Mouse (Mus musculus) right cerebral cortex, adult 2 months (tissue): ENCODE data around the gene Scgn.

Experiments
- DNase-seq, 2 experiments: peaks; one replicate each; pipeline ENCODE4 v3.0.0; 2021 to 2022; ENCODE audit warnings: low spot score in 2 of 2

Gene Scgn

DNA sequence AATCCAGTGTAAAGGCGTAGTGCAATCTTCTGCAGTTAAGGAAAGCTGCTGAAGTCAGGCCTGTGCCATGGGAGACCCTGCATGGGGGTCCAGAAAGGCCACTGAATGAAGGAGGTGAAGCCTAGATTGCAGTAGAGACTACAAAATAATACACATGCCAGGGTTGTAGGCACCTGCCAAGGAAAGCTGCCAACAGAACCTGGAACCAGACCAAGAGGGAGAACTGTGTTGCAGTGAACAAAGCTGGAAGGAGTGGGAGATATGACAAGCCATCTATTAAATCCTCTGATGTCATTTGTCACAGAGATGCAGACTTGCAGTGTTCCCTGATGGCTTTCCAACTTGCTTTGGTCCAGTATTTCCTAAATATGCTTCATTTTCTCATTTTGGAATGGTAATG is 52.3 kb downstream of the Scgn start:
- peak; percentile 25 to 51 for DNase-seq

DNA sequence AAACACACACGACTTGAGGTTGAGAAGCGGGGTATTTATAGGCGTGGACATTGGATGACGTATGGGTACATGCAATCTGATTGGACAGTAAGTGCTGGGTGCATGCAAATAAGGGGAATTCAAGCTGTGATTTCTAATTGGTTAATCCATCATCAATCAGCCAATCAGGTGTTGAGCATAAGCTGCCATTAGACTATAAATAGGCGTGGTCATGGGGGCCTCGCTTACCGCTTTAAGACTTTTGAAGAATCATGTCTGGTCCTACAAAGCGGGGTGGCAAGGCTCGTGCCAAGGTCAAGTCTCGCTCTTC is 56.8 kb downstream of the Scgn start, which contains the start of gene Hist1h2aa:
Hist1h2aa (plus strand) TSS at position 252 of the 310 bp plus-strand sequence.
- no peak for DNase-seq

DNA sequence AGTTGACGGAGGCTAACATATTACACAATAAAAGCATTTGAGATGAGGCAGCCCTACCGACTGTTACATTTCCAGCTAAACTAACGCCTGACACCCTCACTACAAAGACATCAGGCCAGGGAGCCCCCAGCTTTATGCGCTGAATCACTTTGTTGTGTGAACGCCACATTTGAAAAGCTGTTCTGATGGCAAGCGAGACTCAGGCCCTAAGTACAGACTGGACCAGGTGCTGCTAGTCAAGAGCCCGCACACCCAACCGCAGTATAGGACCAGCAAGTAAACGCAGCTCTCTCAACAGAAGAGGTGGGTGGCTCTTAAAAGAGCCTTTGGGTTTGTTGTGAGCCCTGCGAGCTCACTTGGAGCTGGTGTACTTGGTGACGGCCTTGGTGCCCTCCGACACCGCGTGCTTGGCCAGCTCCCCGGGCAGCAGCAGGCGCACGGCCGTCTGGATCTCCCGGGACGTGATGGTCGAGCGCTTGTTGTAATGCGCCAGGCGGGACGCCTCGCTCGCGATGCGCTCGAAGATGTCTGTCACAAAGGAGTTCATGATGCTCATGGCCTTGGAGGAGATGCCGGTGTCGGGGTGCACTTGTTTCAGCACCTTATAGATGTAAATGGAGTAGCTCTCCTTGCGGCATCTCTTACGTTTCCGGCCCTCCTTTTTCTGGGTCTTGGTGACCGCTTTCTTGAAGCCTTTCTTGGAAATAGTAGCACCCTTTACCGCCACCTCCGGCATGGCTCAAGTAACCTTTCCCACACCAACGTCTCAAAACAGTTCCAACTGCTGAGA is 57.4 kb downstream of the Scgn start, which contains the start of gene Hist1h2ba:
Hist1h2ba (minus strand) TSS at position 736 of the 790 bp plus-strand sequence.
- DNase-seq: no peak

DNA sequence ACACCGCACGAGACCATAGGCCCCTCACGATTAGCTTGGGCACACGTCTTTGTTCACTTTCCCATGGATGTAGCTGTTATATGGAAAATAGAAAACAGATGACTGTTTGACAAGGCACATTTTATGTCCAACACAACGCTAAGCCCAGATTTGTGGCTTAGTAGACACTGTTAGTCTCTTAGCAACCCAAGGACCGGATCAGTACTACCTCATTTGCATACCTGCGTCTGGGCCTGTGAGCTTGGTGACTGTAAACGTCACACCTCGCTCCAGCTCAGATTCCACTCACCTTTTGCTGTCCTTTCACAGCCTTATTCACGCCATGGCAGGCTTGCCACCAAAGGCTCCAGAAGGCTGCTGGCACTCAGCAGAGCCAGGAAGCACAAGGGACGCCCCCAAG is 60.1 kb downstream of the Scgn start:
- no peak for DNase-seq

DNA sequence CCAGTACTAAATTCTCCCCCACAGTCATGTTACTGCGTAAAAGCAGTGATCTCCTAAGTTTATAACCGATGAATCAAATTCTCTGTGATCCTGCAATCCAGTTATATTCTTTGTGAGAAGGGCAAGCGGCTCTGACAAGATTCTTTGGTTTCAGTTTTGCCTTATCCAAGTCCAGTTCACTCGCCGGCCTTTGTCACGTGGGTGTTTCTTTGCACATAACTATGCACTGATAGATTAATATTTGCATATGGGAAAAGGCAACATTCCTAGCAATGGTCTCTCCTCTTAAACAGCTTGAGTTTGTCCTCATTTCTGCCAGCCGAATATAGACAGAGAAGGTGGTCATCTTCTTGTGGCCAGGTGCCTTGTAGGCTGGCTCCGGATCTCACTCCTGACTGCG is 60.6 kb downstream of the Scgn start:
- DNase-seq: no peak

DNA sequence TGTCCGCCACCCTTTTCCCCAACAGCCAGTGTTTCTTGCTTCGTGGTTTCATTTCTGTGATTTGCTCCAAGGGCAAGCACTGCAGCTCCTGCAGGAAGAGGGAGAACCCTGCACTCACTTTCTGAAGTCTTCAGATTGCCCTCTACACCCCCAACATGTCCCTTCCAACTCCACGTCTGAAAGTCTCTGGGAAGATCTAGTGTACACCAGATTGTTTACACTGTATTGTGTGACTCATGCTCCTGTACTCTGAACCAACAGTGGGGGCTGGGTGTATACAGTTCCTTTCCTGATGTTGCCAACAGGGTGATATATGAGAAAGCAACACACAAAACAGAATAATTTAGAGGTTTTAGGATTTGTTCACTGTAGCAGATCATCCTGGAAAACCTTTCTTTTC is 62.4 kb downstream of the Scgn start:
- peak; percentile 10 for DNase-seq

DNA sequence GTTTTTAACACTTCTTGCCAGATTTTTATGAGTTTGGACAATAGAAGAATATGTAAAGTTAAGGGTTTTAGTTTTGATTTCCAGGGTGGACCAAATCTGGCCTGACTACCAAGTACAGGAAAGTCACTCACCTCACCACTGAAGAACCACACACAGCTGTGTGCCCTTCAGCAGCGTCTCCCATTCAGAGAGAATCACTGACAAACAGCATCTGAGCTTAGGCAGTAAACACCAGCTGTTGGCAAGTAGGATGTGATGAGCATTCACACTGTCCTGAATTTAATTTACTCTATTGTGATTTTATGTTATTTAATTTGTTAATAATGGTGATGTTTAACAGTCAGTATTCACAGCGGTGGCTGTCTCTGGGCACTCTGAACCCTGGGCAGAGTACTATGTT is 65.2 kb downstream of the Scgn start:
- DNase-seq: no peak

DNA sequence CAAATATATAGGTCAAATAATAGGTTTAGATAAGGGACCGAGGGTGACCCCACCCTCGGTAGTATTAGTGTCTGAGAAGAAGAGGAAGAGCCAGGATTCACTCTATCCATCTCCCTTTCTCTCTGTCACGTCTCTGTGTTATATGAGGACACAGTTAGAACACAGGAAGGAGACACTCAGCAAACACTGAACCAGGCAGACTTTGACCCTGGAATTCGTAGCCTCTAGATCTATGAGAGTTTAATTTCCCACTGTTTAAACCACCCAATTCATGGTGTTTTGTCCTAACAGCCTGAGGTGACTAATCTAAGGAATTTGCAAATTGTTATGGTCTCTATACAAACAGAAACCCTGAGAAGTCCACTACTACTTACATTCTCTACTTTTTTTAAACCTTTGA is 73.3 kb downstream of the Scgn start:
- no peak for DNase-seq

DNA sequence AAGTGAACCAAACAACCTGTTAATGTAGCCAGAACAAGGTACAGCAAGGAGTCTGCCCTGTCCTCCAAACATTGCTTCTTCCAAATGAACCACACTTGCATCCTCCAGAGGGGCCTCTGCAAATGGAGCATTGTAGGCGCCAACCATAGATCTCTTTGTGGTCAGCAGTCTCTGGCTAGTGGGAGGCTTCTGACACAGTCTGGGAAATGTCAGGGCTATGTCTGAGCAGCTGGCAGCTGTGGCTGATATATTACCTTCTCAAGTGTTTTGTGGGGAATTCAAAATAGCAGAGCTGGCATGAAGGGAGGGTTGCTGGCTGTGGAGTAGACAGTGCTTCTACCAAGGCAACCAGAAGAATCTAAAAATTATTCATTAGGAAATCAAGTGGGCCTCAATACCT is 74.9 kb downstream of the Scgn start:
- no peak for DNase-seq

DNA sequence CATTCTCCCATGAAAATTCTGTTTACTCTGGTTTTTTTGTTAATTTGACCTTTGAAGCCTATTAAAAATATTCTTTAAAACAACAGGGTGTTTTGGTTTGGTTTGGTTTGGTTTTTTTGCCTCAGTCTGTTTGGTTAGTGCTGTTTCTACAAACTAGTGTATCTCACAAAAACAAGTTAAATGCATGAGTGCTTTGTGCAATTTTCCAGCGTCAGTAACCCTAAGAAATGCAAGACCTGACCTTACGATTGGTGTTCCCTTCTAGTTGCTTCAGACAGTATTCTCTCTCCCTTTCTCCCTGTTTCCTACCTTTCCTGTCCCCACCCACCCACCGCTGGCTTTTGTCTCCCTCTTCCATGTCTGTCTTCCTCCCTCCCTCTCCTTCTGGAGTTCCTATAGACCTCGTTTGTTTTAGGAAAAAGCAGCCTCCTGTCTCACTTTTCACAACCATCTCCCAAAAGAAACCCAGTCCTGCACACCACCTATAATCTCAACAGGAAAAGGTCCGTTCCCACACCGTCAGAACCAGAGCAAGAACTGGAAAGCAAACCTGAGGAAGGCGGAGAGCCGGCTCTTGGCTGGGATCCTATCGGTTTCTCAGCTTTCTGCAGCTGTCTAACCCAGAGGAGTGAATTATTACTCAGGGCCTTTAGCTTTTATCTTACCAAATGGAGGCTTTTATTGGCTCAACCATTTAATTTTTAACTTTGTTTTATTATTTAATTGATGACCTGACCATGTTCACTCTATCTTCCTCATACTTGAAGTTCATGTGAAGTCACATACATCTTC is 76.4 kb downstream of the Scgn start, which contains the start of gene Slc17a4:
Slc17a4 (minus strand) TSS at position 634 of the 792 bp plus-strand sequence.
- no peak for DNase-seq

DNA sequence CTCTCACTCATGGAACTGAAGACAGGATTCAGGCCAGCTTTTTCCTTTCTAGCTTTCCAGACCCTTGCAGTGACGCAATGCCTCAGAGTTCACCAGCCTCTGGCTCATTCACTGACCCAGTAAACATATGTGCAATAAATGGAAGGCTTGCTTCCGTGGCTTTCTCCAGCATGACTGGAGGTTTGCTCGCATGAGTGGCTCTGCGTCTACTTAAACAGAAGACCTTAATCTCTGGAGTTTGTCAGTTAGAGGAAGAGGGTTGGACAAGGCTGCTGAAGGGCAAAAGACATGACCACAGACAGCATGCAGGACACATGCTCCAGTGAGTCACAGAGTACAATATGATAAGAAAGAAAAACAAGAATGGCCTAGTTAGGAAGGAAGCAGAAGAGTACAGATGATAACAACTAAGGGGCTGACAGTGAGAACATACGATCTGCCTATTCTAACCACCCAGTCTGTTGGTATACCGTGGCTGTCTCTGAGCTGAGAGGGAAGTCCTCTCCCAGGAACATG is 77.2 kb downstream of the Scgn start:
- no peak for DNase-seq

DNA sequence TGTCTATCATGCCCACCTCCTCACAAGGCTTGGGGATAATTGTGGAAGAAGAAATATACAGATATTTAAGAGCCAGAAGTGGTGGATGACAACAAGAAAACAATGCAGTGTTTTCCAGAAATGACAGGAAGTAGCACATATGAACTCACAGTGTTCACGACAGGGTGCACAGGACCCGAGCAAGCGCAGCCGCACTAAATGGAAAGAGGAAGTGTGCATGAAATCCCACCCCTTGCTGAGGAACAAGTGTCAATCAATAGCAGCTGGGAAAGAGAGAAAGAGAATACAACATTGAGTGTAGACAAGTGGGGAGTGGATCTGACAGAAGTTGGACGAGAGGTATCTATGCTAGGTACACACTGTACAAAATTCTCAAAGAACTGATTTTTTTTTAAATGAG is 79.7 kb downstream of the Scgn start:
- no peak for DNase-seq

DNA sequence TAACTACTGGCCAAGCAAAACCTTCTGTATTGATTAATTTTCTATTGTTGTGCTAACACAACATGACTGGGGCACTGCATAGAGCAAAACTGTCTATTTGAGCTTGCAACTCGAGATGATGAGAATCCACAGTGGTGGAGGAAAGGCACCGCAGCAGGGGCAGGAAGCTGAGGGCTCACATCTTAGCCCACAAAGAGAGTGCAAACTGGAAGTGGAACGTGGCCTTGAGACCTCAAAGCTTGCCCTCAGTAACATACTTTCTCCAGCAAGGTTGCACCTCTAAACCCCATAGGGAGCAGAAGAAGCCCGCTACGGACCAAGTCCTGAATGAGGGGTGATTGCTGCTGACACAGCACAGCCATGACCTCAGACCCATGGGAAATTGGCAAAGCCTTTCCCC is 80.9 kb downstream of the Scgn start:
- no peak for DNase-seq

DNA sequence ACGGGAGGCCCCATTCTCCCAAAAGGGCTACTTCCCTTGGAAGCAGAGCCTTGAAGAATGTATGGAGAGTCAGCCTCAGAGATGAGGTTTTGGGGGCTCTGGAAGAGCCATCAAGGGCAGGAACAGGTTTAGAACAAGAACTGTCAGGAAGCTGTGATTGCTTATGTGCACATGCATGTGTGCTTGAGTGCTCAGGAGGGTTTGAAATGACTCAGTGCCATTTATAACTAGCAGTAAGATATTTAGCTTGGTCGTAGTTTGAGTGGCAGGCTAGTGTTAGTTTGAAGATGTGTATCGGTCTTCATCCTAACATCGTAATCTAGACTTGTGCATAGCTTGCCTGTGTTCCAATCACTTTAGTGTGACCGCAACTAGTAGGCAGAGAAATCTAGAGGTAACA is 84.1 kb downstream of the Scgn start:
- no peak for DNase-seq
